Mouse (Mus musculus) thymus, postnatal 0 days (tissue): ENCODE results near the gene Cops3. TPM values are rescaled to one million over a fixed set of nuclear protein-coding genes. Genes with fewer than 3 reads are reported as not detected.
"Not testable (repeated sequence)": the region's sequence is repeated elsewhere in the genome, so short reads cannot be mapped to it uniquely, and the experiment has no call there.

Experiments used
- DNase-seq: peaks from one replicate; pipeline ENCODE4 v3.0.0-alpha.2; 2015; ENCODE audit warnings: low spot score
- polyA plus RNA-seq: library from polyadenylated mRNA; unstranded; fragments of >200 nt; fragmentation: Nextera tagmentation; extraction: Ambion mirVana; gene quantifications from 2 replicates; pipeline ENCODE4 v1.2.1, GENCODE M21; 2015

The Cops3 gene
- polyA plus RNA-seq, result 195 and 198 TPM in 2 replicates

- DNase-seq, result peak; percentile 98
Measured at GRCm38 (mm10) chr11:59839459-59840126, at the start of gene Cops3. Cops3 (minus strand) TSS chr11:59839838.

GRCm38 (mm10) chr11:59888151-59888550 lies 48.5 kb upstream of the Cops3 start:
- no peak for DNase-seq

GRCm38 (mm10) chr11:59886952-59887351 lies 47.3 kb upstream of the Cops3 start:
- DNase-seq, result no peak

- DNase-seq, result peak; percentile 65
Measured at GRCm38 (mm10) chr11:59885217-59885986, 45.8 kb upstream of the Cops3 start.

GRCm38 (mm10) chr11:59880031-59880430 lies 40.4 kb upstream of the Cops3 start:
- DNase-seq, result peak; percentile 67

- DNase-seq, result no peak
Measured at GRCm38 (mm10) chr11:59872124-59872523, 32.5 kb upstream of the Cops3 start.

- no peak for DNase-seq
Measured at GRCm38 (mm10) chr11:59864316-59864715, 24.7 kb upstream of the Cops3 start.

- no peak for DNase-seq
Measured at GRCm38 (mm10) chr11:59860467-59860866, 20.8 kb upstream of the Cops3 start.

- no peak for DNase-seq
Measured at GRCm38 (mm10) chr11:59852865-59853264, 13.2 kb upstream of the Cops3 start.

- DNase-seq, result peak; percentile 56
Measured at GRCm38 (mm10) chr11:59847891-59848884, 8.6 kb upstream of the Cops3 start.

- DNase-seq, result peak; percentile 70
Measured at GRCm38 (mm10) chr11:59847131-59847530, 7.5 kb upstream of the Cops3 start.

- no peak for DNase-seq
Measured at GRCm38 (mm10) chr11:59846311-59846710, 6.7 kb upstream of the Cops3 start.

GRCm38 (mm10) chr11:59839008-59839458 lies 605 bp downstream of the Cops3 start, which contains the start of gene Nt5m:
Nt5m (plus strand) TSS chr11:59839447.
- DNase-seq, result peak; percentile 95

GRCm38 (mm10) chr11:59838426-59838825 lies 1.2 kb downstream of the Cops3 start:
- no peak for DNase-seq

GRCm38 (mm10) chr11:59837789-59838188 lies 1.8 kb downstream of the Cops3 start:
- not testable (repeated sequence) for DNase-seq

- no peak for DNase-seq
Measured at GRCm38 (mm10) chr11:59821625-59822024, 18.0 kb downstream of the Cops3 start.

- no peak for DNase-seq
Measured at GRCm38 (mm10) chr11:59817916-59818315, 21.7 kb downstream of the Cops3 start.

GRCm38 (mm10) chr11:59815482-59816065 lies 24.1 kb downstream of the Cops3 start:
- no peak for DNase-seq

- no peak for DNase-seq
Measured at GRCm38 (mm10) chr11:59814936-59815335, 24.7 kb downstream of the Cops3 start.

GRCm38 (mm10) chr11:59814311-59814710 lies 25.3 kb downstream of the Cops3 start:
- no peak for DNase-seq

GRCm38 (mm10) chr11:59813276-59813675 lies 26.4 kb downstream of the Cops3 start:
- no peak for DNase-seq
